Mouse (Mus musculus): Measurements from ENCODE around the gene Bdnf. TPM values are rescaled to one million over a fixed set of nuclear protein-coding genes. Genes with fewer than 3 reads are reported as not detected.

The Bdnf gene
- under 1 TPM in 1 of 2 experiments, not detected in 1; 0.17 TPM for polyA plus RNA-seq (2017; shearing (Covaris generic))

GRCm38 (mm10) chr2:109674532-109674931 is at the start of gene Bdnf:
TSS of gene Bdnf (plus strand) at chr2:109674700.

Other genes starting within 250 kb of the Bdnf start
- gene Lin7c, start 216.2 kb downstream of the Bdnf start, polyA plus RNA-seq (2017; shearing (Covaris generic)), result 10 to 100 TPM; 47.6 to 49.7 TPM
- gene Lgr4, start 242.9 kb downstream of the Bdnf start, polyA plus RNA-seq (2017; shearing (Covaris generic)), result under 1 TPM in 1 of 2 experiments, not detected in 1; 0.48 TPM

Measured in activated CD4-positive, CD25-positive, alpha-beta regulatory T cell (primary cell).